Mouse (Mus musculus): Measurements from ENCODE around the gene Dis3.

- TF ChIP-seq CTCF (IDR thresholded peaks at IDR 0.05; ENCODE audit: low read depth) (no peak), EP300 (optimal IDR thresholded peaks at IDR 0.05) (no peak)
Observed at GRCm38 (mm10) chr14:99140036-99140435, 40.5 kb upstream of the Dis3 start.
